Mouse (Mus musculus): Measurements from ENCODE around the gene Ltn1.

Ltn1 gene

DNA sequence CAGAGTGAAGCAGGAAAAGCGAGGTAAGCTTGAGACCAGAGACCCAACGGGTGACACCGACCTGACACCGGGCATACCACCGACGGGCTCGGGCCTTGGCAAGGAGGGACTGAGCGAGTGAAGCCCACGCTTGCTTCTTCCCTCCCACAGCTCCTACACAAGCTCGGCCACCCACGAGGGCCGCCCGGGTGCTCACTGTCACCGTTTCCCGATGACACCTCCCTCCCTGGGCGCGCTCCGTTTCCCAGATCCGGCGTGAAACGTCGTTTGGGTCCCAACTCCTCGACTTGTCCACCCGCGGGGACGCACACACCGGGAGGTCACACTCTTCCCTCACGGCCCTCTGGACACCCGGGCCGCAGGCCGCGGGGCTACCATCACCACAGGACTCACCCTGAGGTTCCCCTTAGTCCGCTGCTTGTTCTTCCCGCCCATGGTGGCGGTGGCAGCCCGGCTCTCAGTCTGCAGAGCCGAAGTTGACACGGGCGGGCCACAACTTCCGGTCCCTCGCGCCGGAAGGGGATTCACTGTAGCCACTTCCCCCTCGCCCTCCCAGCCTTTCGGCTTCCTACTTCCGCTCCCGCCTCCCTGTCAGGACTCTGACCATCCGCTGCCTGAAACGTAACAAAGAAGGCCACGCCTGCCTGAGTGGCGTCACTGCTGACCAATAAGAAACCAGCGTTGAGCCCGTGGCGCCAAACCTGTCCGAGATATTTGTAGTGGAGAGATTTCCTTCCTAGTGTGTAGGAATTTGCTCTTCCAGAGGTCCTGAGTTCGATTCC, at the start of gene Ltn1:
Gene Ltn1, minus strand, starts transcription at position 580 of the 782 bp plus-strand sequence.
- peak; percentile 95 for DNase-seq (ENCODE audit: low spot score)

DNA sequence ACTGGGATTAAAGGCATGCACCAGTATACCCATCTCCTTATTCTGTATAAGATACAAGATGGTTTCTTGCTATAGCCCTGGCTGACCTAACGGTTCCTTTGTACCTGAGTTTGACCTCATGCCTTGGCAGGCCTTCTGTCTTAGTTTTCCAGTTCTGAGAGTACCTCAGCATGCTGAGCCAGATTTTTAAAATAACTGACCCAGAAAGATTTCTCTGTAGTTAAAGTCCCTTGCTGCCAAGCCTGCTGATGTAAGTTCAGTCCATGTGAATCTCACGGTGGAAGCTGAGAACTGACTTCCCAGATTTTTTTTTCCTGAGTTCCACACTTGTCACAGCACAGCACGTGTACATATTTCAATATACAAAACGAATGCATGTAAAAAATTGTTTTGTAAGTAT, 38.2 kb upstream of the Ltn1 start:
- DNase-seq (ENCODE audit: low spot score): no peak

DNA sequence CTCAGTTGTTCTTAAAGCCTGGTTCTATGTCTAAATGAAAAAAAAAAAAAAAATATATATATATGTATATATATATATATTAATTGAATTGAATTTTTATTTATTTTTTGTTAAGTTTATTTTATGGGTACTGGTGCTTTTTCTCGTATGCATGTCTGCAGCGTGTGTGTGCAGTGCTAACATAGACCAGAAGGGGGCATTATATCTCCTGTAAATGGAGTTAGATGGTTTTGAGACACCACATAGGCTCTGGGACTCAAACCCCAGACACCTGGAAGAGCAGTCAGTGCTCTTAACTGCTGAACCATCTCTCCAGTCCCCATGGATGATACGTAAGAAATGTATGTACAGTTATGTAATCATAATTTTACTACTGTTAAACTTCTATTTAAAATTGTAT, 26.3 kb upstream of the Ltn1 start:
- no peak for DNase-seq (ENCODE audit: low spot score)

DNA sequence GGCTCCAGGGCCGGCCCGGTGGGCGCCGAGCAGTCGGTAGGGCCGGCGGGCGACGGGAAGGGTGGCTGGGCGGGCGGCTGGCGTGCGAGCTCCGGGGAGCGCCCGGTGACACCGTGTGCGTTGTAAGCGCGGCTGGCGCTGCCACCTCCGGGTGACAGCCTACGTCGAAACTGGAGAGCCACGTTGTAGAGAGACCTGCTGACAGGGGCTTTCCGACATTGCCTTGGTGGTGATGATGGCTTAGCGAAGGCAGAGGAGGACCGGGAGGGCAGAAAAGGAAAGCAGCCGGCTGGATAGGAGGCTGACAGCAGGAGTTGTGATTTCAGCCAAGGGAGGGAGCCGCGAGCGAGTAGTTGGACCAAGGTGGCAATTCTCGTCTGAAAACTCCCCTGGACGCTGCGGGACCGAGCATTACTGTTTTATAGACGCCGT, 22.8 kb upstream of the Ltn1 start:
- DNase-seq (ENCODE audit: low spot score): no peak

DNA sequence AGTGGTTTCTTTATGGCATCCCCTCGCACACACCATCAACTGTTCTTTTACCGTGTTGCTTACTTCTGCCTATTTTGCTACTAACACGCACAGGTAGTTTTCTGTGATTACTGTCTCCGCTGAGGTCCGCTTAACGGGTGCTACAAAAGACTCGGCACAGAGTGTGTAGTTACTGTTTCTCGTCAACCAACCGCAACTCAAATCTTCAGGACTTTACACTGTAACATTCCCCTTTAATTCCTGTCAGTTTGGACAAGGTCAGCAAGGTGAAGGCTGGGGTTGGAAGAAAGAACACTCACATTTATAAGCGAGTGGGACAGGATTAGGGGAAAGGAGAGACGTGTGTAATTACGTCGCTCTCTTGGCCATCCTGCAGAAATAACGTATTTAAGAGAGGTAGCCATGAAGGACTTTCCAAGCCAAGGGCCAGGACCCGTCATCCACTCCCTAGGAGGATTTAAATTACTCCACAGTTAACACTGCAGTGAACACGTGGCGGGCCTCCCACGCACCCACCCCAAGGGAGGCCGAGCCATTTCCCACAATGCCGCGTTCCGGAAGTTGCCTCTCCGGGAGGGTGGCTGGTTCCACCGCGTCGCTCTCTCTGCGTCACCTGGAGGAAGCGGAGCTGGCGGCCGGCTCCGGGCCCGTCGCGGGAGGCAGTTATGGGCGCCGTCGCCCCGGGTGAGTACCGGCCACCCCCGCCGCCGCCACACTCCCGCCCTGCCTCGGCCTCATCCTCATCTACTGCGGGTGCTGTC, 22.2 kb upstream of the Ltn1 start, which contains the start of gene Usp16:
Gene Usp16, plus strand, starts transcription at position 285 of the 761 bp plus-strand sequence.
- DNase-seq (ENCODE audit: low spot score): peak; percentile 92

DNA sequence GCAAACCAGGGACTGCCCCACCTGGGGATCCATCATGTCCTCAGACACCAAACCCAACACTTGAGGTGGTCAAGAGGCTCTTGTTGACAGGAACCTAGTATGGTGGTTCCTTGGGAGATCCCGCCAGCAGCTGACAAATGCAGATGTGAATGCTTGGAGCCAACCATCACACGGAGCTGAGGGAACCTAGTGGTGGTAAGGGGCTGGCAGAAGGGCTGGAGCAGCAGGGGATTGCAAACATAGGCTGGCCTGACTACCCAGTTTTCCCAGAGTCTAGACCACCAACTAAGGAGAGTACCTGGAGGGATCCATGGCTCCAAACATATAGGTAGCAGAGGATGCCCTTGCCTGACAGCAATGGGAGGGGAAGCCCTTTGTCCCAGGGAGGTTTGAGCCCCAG, 20.8 kb upstream of the Ltn1 start:
- no peak for DNase-seq (ENCODE audit: low spot score)

DNA sequence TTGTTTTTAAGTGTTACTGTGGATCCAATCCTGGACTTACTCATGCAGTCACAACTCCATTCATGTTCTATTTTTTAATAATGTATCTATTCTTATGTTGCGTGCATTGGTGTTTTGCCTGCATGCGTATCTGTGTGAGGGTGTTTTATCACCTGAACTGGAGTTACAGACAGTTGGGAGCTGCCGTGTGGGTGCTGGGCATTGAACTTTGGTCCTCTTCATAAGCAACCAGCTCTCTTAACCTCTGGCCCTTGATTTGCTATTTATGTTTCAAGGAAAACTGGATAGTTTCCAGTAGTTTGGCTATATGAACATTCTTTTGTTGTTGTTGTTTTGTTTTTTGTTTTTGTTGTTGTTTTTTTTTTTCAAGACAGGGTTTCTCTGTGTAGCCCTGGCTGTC, 13.1 kb upstream of the Ltn1 start:
- DNase-seq (ENCODE audit: low spot score): no peak

DNA sequence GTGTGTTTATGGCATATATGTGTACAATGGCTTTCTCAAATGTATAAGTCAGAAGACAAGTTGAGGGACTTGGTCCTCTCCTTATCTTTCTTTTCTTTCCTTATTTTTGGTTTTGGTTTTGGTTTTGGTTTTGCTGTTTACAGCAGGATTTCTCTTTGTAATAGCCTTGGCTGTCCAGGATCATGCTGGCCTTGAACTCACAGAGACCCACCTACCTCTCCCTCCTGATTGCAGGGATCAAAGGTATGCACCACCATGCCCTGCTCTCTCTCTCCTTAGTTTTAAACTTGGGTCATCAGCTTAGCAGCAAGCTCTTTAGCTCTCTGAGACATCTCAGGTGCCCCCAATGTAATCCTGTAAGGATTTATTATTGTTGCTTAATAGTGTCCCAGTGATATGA, 12.7 kb upstream of the Ltn1 start:
- DNase-seq (ENCODE audit: low spot score): no peak

DNA sequence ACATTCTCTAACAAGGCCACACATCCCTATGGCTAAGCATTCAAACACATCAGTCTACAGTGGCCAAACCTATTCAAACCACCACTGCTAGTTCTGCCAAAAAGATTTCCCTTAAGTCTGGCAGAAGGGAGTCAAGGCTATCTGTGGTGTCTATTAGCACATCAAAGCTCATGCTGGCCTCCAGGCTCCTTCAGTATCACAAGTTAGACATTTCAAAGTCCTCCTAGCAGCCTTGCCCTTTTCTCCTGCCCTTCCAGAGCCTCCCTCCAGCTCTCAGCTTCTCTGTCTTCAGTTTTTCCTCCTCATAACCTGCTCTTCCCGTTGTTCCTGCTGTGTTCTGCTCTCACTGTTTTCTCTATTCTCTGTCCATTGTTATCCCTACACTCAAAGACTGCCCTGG, 11.7 kb upstream of the Ltn1 start:
- no peak for DNase-seq (ENCODE audit: low spot score)

DNA sequence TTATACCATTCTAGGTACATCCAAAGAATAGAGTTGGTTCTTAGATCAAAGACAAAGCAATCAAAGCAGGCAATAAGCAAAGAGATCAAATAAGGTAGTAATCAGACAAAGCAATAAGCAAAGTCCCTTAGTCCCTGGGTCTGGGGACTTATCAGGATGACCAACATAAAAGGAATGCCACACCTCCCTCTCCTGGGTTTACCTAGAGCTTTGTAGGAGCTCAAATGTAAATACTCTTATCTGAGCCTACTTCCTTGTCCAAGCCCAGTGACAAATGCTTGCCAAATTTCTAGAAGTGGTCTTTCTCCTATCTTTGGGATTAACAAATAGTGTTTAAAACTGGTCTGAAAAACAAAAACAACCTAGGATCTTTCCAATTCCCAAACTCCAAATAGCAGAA, 10.8 kb upstream of the Ltn1 start:
- DNase-seq (ENCODE audit: low spot score): no peak

DNA sequence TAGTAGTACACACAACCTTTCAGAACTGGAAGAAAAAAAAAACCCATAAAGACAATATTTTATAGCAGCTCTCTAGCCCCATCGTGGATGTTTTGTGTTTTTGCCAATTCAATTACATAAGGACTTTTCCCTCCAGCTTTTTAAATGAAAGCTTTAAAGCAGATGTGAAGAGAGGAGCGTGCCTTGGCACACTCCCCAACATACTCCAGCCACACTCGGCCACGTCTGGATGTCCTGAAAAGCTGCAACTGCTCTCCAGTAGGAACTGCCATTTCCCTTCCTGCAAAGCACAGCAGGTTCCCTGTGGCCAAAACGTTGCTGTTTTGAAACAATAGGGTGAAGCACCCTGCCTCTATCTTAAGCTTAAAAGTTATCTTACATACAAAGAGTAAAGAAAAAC, 9.9 kb upstream of the Ltn1 start:
- no peak for DNase-seq (ENCODE audit: low spot score)

DNA sequence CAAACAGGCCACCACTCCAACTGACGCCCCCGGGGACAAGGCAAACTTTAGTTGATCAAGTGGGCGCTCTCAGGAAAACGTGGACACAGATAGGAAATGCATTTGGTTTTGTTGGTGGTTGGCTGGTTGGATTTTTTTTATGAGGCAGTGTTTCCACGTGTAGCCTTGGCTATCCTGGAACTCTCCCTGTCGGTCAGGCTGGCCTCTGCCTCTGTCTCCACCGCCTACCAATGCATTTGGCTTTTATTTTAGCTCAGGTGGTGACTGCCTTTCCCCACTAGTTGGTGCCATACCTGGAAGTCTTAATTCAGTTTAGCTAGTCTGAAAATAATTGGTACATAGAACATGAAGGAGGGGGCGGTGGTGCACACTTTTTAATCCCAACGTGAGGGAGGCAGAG, 8.7 kb upstream of the Ltn1 start:
- DNase-seq (ENCODE audit: low spot score): no peak

DNA sequence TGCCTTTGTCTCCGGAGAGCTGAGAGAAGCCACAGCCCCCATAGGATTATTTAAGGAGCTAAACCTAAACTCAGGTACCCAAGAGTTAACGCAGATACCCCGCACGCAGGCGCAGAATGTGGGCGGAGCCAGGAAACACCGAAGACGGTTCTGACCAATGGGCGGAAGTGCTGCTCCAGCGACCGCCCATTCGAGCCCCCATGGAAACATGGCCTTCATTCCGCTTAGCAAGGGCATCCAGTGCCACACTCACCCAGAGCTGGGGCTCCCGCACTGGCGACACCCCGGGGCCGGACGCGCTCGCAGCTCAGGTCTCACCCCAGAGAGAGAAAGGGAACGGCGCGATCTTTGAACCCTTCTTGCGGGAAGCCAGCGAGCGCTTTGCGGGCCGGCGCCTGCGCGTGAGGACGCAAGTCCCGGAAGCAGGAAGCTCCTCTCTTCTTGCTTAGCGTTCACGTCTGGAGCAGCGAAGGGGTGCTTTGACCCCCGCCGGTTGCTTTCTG, 7.8 kb upstream of the Ltn1 start, which contains the start of gene Rwdd2b:
Gene Rwdd2b, minus strand, starts transcription at position 390 of the 503 bp plus-strand sequence.
- DNase-seq (ENCODE audit: low spot score): peak; percentile 90

DNA sequence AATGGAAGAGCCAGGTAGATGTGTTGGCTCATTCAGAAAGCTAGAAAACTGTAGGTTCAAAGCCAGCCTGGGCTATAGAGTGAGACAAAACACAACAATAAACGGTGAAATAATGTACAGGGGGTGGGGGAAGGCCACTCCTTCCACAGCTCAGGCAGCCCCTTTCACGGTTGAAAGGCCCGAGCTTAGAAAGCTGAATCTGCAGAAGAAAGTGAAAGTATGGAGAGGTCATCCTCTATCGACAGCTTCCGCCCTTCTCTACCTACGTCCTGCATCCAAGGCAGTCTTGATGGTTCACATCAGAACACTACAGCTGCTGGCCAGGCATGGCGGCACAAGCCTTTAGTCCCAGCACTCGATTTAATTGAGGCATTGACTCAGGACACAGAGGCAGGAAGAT, 6.3 kb upstream of the Ltn1 start:
- DNase-seq (ENCODE audit: low spot score): no peak

DNA sequence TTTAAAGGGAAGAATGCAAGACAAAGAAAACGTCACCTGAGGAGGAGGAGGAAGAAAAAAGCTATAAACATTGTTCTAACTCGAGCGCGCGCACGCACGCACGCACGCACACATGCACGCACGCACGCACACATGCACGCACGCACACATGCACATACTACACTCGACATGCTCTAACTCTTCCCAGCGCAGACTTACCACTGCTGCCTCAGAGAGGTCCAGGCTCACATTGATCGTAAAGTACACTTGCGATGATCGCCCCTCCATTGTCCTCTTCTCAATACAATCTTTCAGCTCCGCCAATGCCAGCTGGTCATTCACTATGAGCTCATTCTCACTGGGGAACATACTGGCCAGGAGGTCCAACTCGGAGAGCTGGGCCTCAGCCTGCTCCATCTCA, 4.7 kb upstream of the Ltn1 start:
- no peak for DNase-seq (ENCODE audit: low spot score)

DNA sequence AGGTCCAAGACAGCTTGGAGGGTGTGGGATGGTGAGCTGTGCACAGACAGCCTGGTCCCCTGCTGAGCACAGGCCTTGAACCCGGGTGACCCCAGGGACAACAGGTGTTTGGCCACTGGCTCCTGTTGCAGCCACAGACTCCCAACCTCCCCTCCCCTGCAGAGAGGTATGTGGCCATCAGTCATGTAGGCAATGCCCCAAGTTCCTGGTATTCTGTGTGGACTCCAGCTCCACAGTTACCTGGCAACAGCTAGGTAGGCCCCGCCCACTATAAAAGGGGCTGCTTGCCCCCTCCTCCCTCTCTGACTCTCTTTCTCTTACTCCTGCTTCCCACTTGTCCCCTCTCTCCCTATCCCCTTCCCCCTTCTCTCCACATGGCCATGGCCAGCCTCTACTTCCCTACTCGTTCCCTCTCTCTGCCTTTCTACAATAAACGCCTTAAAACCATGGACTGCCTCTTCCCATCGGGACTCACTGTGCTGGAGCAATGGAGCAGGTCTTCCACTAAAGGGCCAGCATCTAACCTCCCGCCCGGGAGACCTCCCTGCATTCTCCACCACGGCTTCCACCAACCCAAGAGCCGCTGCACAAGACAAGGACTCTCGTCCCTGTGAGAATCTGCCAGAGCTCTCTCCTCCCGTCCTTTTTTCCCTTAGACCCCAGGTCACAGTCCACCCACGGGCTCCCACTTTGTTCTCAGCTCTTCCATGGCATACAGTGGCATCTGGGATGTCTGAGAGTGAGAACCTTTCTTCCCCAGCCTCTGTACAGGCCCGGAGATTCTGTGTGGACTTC, 3.2 kb upstream of the Ltn1 start:
- no peak for DNase-seq (ENCODE audit: low spot score)

DNA sequence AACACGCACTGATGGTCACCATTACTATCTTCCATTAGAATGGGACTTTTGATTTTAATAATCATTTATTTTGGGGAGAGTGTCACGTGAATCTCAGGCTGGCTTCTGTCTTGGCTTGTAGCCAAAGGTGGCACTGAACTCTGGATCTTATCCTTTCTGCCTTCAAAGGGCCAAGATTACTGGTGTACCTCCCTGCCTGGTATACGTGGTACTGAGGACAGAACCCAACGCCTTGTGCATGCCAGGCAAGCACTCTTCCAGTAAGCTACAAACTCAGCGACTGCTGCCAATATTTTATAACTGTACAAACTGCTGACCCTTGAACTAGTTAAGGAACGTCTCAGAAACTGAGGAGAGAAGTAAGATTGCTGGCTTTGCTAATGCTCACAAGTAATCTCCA, 2.5 kb upstream of the Ltn1 start:
- DNase-seq (ENCODE audit: low spot score): no peak

DNA sequence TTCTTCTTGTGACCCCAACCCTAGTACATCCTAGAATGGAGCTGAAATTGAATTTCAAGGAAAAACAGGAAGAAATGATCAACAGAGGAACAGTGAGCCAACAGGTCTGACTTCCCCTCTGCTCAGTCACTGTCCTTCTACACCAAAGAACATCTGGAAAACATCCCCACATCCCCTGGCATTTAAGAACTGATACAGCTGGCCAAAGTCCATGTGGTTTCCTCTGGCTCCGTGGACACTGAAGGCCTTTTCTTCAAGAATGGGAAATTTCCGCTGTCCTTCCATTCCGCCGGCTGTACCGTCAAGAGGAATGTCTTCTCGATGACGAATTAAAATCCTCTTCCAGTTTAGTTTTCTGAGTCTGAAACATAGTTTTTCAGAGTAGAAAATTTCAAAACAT, 1.9 kb upstream of the Ltn1 start:
- no peak for DNase-seq (ENCODE audit: low spot score)

DNA sequence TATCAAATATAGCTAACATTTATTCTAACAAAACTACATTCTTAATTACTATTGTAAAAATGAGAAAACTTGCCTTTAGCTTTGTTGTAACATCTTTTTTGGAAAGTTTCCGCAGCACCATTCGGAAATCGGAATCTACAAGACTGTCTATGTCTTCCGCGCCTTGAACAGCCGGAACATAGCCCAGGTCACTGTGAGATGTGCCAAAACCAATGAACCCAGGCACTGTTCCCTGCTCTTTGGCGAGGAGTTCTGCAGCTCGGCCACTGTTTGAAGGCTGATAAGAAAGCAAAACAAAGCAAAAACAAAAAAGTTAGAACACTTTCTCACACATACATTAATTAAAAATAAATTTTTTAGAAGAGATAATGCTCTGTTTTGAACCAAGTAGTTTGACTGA, 4.9 kb downstream of the Ltn1 start:
- DNase-seq (ENCODE audit: low spot score): no peak

DNA sequence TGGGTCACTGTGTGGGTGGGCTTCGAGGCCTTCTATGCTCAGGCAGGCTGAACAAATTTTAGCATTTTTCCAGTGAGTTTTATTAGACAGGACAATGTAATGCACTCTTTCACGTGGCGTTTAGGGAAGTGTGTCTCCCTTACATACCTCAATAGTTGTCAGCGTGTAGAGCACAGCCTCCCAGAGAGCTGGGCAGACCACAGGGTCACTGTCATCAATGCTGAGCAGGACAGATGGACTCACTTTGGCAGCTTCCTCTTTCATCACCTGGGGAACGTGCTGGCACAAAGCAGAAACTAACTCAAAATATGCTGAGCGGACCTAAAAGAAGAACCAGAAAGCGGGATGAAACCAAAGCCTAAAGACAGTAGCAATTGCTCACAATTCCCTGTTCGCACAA, 11.8 kb downstream of the Ltn1 start:
- no peak for DNase-seq (ENCODE audit: low spot score)

DNA sequence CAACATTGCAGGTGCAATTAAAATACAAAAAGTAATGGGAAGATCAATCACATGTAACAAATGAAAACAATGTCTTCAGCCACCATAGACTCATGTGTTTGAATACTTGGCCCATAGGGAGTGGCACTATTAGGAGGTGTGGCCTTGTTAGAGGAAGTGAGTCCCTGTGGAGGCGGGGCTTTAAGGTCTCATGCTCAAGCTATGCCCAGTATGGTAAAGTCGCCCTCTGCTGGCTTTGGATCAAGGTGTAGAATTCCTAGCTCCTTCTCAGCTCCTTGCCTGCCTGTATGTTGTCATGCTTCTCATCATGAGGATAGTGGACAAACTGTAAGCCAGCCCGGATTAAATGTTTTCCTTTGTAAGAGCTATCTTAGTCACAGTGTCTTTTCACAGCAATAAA, 27.4 kb downstream of the Ltn1 start:
- no peak for DNase-seq (ENCODE audit: low spot score)

DNA sequence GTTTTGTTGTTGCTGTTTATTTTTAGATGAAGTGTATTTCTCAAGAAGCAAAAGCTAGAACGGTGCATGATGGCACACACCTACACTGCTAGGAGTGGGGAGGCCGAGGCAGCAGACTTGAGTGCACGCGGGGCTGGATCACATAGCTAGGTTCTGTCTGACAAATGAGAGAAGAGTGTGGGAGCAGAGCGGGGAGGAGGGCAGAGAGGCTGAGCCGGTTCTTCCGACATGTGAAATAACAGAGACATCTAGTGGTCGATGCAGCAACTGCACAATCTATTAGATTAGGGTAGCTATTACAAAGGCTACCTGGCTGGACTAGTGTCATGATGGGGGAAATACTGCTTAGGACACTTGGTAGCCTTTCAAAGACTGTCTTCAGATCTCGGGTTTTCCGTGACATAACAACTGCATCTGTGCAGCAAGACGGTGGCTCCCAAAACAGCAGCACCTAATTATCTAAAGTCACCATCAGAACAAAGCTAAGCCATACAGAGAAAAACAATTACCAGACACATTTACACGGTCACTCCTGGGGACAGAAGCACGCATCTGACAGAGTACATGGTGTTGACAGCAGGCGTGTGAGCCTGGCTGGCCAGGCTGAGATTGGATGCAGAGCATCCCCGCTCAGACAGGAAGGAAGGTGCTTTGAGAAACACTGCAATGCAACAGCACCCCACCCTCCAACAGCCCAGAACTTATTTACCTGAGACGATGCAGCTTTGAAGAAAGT, 38.4 kb downstream of the Ltn1 start:
- DNase-seq (ENCODE audit: low spot score): peak; percentile 28

All from ovary, postnatal 36 days (tissue).